Mouse (Mus musculus) layer of hippocampus, adult 8-10 months (tissue): ENCODE measurements around the gene Scfd1. TPM values are rescaled to one million over a fixed set of nuclear protein-coding genes. Genes with fewer than 3 reads are reported as not detected.
A peak's percentile ranks its signal among the peaks of the same experiment; 100 is the strongest.

Experiments
- DNase-seq, 2 experiments: peaks; one replicate each; pipeline ENCODE4 v3.0.0; 2022; ENCODE audit warnings: low spot score in 2 of 2
- total RNA-seq, 4 experiments: library from RNA; stranded (reverse); gene quantifications; 2 replicates each; pipeline ENCODE4 v1.2.4; 2022

The Scfd1 gene
- total RNA-seq: 10 to 100 TPM; 41.6 to 45.0 (median 42.4) TPM

DNA sequence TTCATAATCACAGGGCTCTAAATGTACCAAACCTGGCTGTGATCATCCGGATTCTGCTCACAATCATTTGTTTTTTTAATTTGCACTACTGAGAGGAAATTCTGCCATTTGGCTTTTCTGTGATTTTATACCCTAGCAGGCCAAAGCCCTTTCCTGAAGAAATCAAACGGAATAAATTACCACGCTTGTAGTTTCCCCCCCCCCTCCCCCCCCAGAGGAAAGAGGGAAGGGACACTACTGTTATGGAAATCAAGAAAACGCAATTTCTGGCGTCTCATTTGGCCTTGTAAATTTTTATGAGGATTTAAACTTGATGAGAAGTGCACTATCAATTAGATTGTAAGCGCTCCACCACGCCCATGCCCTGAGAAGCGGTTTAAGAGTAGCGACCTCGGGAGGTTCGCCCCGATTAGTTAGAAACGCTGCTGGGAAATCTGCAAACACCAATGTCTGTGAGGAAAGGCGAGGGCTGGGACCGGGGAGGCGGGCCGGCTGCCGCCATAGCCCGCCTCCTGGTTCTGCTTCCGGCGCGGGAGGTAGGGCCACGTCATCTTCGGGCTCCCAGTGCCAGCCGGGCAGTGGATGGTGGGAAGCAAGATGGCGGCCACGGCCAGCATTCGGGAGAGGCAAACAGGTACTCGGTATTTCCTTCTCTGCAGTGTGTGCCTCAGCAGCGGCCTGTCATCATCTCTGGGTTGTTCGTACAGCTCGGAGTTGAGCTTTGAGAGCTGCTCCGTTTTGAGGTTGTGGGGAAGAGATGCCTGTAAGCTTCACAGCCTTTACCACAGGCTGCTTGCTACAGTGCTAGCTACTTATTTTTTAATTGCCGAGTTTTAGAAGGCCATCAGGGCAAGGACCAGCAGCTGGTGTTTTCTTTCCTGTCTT is at the start of gene Scfd1:
Scfd1 (plus strand) TSS at position 508 of the 885 bp plus-strand sequence.
- DNase-seq: peak; percentile 91 to 93

DNA sequence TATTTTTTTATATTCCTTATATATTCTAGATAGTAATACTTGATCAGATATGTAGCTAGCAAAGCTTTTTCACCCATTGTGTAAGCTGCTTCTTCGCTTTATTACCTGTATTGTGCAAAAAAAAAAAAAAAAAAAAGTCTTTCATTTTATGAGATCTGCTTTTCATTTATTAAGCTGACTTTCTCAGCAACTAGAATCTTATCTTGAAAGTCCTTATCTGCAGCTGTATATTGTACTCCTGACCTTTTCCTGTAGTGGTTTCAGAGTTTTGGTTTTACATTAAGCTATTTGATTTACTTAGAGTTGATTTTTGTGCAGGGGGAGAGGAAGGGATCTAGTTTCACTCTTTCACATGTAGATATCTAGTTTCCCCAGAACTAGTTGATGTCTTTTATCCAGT is 40.3 kb upstream of the Scfd1 start:
- no peak for DNase-seq

DNA sequence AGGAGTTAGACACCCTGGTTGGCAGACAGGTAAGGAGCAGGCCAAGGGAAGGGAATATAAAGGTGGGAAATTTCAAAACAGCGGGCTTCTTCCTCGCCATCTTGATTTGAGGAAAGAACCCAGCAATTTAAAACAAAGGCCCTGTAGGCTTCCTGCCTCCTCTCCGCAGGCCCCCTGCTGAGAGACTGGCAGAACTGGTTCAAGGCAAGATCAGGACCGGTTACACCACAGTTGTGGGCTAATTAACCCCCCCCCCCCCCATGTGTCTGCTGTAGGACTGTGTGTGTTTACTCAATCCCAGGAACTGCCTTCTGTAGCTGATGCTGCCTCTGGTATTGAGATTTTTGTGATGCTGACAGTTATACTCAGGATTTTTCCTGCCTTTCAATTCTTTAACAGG is 31.2 kb upstream of the Scfd1 start:
- DNase-seq: no peak

DNA sequence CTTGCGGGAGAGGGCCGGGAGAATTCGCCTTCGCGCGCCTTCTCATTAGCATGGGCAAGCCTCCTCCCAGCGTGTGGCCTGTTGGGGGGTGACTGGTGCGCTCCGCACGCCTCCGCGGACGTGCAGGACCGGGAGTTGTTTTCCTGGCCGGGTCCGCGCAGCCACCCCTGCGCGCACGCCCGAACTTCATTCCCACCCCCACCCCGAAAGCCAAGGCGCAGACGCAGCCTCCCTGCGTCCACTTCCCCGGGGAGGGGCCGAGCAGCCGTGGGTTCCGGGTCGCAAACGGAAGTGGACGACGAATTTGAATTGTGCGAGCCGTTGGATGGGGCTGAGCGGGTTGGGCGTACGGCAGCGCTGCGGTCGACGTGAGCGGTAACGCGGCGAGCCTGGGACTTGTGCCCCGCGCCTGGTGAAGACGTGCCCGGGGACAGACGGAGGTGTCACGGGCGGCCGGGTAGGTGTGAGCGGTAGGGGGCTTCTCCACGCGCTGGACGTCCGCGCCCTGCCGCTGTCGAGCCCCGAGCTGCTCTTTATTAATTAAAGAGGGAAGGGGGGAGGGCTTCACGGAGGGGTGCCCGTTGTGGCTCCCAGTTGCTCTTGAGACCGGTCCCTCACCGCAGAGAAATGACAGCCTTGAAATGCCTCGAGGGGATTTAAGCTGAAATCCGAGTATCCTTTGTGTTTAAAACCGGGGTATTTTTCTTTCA is 29.2 kb upstream of the Scfd1 start, which contains the start of gene G2e3:
G2e3 (plus strand) TSS at position 74 of the 710 bp plus-strand sequence.
- DNase-seq: peak; percentile 76 to 78

GRCm38 (mm10) chr12:51348698-51348998 is 28.7 kb upstream of the Scfd1 start:
- no peak for DNase-seq

DNA sequence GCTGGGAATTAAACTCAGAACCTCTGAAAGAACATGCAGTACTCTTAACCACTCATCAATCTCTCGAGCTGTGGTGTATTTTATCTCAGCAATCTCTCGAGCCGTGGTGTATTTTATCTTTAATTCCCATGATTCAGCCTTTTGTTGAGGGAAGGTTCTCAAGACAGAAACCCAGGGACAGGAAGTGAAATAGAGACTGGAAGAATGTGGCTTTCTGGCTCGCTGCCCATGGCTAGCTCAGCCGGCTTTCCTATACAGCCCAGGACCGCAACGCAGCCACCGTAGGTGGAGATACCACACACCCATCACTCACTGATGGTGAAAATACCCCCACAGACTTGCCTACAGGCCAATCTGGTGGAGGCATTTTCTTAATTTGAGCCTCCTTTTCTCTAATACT is 22.0 kb upstream of the Scfd1 start:
- DNase-seq: no peak

GRCm38 (mm10) chr12:51361294-51361693 is 16.0 kb upstream of the Scfd1 start:
- no peak for DNase-seq

DNA sequence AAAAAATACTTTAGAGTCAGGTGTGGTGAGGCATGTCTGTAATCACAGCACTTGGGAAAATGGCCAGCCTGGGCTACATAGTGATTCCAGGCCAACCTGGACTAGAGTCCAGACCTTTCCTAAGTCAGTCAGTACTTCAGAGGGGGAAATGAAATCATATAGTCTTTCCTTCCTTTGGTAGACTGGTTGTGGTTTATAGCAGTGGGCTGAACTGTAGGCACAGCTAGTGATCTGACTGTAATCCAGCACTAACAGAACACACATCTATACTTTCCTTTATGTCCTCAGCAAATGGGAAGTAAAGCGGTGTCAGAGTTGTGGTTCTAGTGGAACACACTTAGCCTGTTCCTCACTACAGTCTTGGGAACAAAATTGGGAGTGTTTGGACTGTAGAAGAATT is 14.4 kb upstream of the Scfd1 start:
- no peak for DNase-seq

DNA sequence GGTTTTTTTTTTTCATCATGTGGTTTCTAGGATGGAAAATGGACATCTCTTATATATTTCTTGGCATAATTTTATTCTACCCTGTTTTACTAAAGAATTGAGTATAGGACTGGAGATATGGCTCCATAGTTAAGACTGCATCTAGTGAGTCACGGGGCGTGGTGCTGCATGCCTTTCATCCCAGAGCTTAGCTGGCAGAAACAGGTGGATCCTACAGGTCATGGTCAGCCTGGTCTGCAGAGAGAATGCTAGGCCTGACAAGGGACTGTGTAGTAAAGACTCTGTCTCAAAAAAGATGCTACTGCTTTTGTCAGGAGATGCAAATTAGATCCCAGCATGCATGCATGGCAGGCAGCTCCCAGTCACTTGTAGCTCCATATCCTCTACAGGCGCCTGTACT is 8.8 kb upstream of the Scfd1 start:
- DNase-seq: no peak

- DNase-seq: no peak
Measured at GRCm38 (mm10) chr12:51377888-51378190, 529 bp downstream of the Scfd1 start.

- no peak for DNase-seq
Measured at GRCm38 (mm10) chr12:51399871-51400270, 22.6 kb downstream of the Scfd1 start.

GRCm38 (mm10) chr12:51402060-51402698 is 24.9 kb downstream of the Scfd1 start:
- DNase-seq: peak in 1 of 2 experiments; percentile 13

- DNase-seq: no peak
Measured at GRCm38 (mm10) chr12:51403987-51404586, 26.8 kb downstream of the Scfd1 start.

DNA sequence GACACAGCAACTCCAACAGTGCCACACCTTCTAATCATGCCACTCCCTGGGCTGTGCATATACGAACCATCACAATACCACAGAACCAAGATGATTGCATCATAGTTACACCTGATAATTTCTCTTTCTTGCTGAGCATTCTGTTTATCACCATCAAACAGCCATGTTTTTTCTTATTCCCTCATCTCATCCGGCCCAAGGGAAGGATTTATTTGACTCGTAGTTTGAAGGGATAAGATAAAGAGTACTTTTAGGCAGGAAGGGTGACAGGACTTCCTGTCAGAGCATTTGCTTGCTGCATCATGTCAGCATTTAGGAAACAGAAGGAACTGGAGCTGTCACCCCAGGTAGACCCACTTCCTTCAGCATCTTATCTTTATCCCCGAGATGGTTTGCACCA is 34.1 kb downstream of the Scfd1 start:
- no peak for DNase-seq

DNA sequence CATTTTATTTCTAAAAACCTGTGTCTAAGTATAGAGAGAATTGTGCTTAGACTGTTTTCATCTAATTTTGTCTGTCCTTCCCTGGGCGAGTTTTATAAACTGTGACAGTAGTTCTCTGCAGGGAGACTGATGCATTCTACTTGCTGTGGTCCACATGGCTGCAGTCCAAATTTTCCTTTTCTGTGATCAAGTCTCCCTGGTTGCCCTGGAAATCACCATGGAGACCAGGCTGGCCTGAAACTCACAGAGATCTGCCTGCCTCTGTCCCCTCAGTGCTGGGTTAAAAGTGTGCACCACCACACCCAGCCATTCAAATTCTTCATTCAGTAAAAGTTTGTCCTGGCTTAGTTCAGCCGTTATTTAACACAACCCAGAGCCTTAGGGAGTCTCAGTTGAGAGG is 60.2 kb downstream of the Scfd1 start:
- no peak for DNase-seq

DNA sequence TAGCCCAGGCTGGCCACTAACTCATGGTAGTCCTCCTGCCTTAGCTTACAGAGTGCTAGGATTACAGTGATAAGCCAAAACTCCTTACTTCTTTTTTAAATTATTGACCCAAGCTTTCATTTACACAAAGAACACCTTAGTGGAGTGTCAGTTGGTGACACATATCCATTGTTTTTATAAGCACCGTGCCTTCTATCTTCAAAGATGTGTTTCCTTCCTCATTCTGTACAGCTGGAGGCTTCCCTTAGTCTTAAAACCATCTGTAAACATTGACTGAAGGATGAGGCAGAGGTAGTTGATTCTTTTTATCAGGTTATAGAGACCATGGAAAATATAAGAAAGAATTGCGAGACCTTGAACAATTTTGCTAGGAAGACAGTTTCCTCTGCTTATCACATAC is 61.0 kb downstream of the Scfd1 start:
- DNase-seq: no peak

DNA sequence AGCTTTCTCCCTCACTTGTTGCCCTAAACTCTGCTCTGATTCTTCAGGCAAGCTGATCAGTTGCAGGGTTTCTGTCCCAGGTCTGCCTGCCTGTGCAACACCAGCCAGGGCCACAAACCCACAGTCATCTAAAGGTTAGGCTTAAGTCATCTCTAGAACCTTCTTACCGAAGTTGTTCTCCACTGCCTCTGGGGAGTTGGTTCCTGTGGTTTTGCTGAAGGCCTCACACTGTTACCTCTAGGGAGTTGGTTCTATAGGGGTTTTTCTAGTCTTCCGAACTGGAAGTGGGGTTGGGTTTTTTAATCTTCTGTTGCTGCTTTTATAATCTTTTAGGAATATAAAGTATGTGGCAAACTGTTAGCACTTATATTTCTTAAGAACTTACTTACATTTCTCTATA is 72.0 kb downstream of the Scfd1 start:
- no peak for DNase-seq

DNA sequence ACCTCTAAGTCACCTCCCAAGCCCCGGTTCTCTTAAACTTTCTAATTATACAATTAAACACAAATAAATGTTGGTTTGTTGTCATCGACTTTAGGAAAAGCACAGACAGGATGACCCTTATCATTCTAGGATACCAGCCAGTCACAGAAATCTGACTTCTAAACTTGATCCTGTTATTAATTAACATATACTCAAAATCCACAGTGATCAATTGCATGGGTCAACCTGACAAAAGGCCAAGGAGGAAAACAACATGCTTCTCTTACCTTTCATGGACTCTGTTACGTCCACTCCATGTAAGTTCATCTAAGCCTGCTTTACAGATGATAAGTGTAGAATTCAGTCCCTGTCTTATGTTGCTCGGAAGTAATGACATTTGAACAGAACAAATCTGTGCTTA is 93.6 kb downstream of the Scfd1 start:
- no peak for DNase-seq

GRCm38 (mm10) chr12:51481246-51481645 is 103.9 kb downstream of the Scfd1 start:
- no peak for DNase-seq

DNA sequence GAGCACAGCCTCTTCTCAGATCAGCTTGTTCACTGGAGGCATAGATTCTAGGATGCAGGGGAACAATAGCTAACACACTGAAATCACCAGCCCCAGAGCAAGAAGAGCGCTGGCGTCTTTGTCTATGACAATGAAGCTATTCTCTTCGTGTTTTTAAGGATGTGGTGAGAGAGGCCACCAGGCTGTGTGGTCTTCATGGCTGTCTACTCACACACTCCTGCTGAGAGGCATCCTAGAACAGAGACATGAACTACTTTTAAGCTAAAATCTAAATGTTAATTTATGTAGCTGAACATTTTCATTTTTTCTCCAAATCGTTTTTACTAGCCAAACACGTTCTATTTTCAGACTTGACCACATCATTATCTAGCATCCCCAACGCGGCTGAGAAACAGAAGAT is 114.7 kb downstream of the Scfd1 start:
- no peak for DNase-seq

GRCm38 (mm10) chr12:51493476-51493875 is 116.2 kb downstream of the Scfd1 start:
- DNase-seq: no peak

- peak in 1 of 2 experiments; percentile 10 for DNase-seq
Measured at GRCm38 (mm10) chr12:51494641-51495040, 117.3 kb downstream of the Scfd1 start.
